Mouse (Mus musculus) liver, postnatal 0 days (tissue): ENCODE data around the gene Olfr705. TPM values are rescaled to one million over a fixed set of nuclear protein-coding genes. Genes with fewer than 3 reads are reported as not detected.

Source experiments
- ATAC-seq: fragments of 200-750 bp; cut with Nextera tagmentation; 2 replicates; pipeline ENCODE4 v1.8.0; 2017; ENCODE audit warnings: mild to moderate bottlenecking, moderate library complexity
- DNase-seq: peaks from one replicate; pipeline ENCODE4 v3.0.0-alpha.2; 2016
- H3K27ac ChIP-seq: fragments of 300-500 bp; sonication (generic); 2 replicates; pipeline ENCODE4 v1.5.1; 2014; ENCODE audit warnings: antibody characterized with exemption, moderate library complexity, mild to moderate bottlenecking, low read depth
- H3K27me3 ChIP-seq: fragments of 300-500 bp; sonication (generic); 2 replicates; pipeline ENCODE4 v1.6.1; 2014; ENCODE audit warnings: low read length, control low read depth, mixed read lengths; ENCODE audit not compliant: insufficient read depth
- H3K36me3 ChIP-seq: fragments of 300-500 bp; sonication (generic); replicated peaks from 2 replicates; pipeline ENCODE4 v1.6.1; 2014; ENCODE audit warnings: mild to moderate bottlenecking, control low read depth, low read length, moderate library complexity, mixed read lengths; ENCODE audit not compliant: insufficient read depth
- H3K4me1 ChIP-seq: fragments of 300-500 bp; sonication (generic); 2 replicates; pipeline ENCODE4 v1.6.1; 2014; ENCODE audit warnings: antibody characterized with exemption, mild to moderate bottlenecking, control low read depth; ENCODE audit not compliant: insufficient read depth
- H3K4me2 ChIP-seq: fragments of 300-500 bp; sonication (generic); 2 replicates; pipeline ENCODE4 v1.6.1; 2014; ENCODE audit warnings: low read depth, mild to moderate bottlenecking, low read length, moderate library complexity, mixed read lengths
- H3K4me3 ChIP-seq: fragments of 300-500 bp; sonication (generic); 2 replicates; pipeline ENCODE4 v1.5.1; 2014; ENCODE audit warnings: low read depth, low read length
- H3K9ac ChIP-seq: fragments of 300-500 bp; sonication (generic); replicated peaks from 2 replicates; pipeline ENCODE4 v1.6.1; 2014; ENCODE audit warnings: mild to moderate bottlenecking, moderate library complexity
- H3K9me3 ChIP-seq: fragments of 300-500 bp; sonication (generic); 2 replicates; pipeline ENCODE4 v1.6.1; 2016; ENCODE audit warnings: mild to moderate bottlenecking, control low read depth, low read length, mixed read lengths
- CTCF ChIP-seq: sonication (generic); IDR thresholded peaks from 2 replicates; pipeline ENCODE4 v1.5.1; 2016; ENCODE audit warnings: antibody characterized with exemption, low read depth
- polyA plus RNA-seq: library from polyadenylated mRNA; unstranded; fragments of >200 nt; fragmentation: Nextera tagmentation; extraction: Ambion mirVana; gene quantifications from 2 replicates; pipeline ENCODE4 v1.2.1, GENCODE M21; 2015

Gene Olfr705
- polyA plus RNA-seq, 1 experiment from 2014 or later: not detected

- Histone ChIP-seq H3K27me3 (no peaks in the 10 kb centered on the region), H3K9me3 (no peaks in the 10 kb centered on the region), H3K4me2 (no peak within 1 kb of the TSS), H3K4me3 (no peak within 1 kb of the TSS), H3K4me1 (no peaks in the 10 kb centered on the region), H3K9ac (no peak within 1 kb of the TSS), H3K36me3 (no peaks in the 10 kb centered on the region), H3K27ac (no peak within 1 kb of the TSS)
- no peak for DNase-seq
- no peak for ATAC-seq
- no peak for TF ChIP-seq CTCF
Measured at GRCm38 (mm10) chr7:106833793-106834192, 42.9 kb downstream of the Olfr705 start, which contains the start of gene Olfr702. Olfr702 (minus strand) TSS chr7:106833893.

Other genes with a start within 250 kb of the Olfr705 start
- not detected in 2 replicates for gene Olfr693, start 196.3 kb downstream of the Olfr705 start, polyA plus RNA-seq
- not detected in 2 replicates for gene Olfr694, start 185.1 kb downstream of the Olfr705 start, polyA plus RNA-seq
- not detected in 2 replicates for gene Olfr695, start 160.5 kb downstream of the Olfr705 start, polyA plus RNA-seq
- gene Olfr697, start 134.4 kb downstream of the Olfr705 start, polyA plus RNA-seq: not detected in 2 replicates
- gene Olfr698, start 121.5 kb downstream of the Olfr705 start, polyA plus RNA-seq: not detected in 2 replicates
- not detected in 2 replicates for gene Olfr699, start 83.7 kb downstream of the Olfr705 start, polyA plus RNA-seq
- not detected in 2 replicates for gene Olfr700, start 68.1 kb downstream of the Olfr705 start, polyA plus RNA-seq
- gene Olfr701, start 62.8 kb downstream of the Olfr705 start, polyA plus RNA-seq: not detected in 2 replicates
- not detected in 2 replicates for gene Olfr702, start 43.0 kb downstream of the Olfr705 start, polyA plus RNA-seq
- gene Olfr703, start 33.5 kb downstream of the Olfr705 start, polyA plus RNA-seq: not detected in 2 replicates
- gene Olfr704, start 13.7 kb downstream of the Olfr705 start, polyA plus RNA-seq: not detected in 2 replicates
- gene Olfr706, start 11.3 kb upstream of the Olfr705 start, polyA plus RNA-seq: not detected in 2 replicates
- gene Olfr707, start 24.4 kb upstream of the Olfr705 start, polyA plus RNA-seq: not detected in 2 replicates
- not detected in 2 replicates for gene Olfr1532-ps1, start 31.1 kb upstream of the Olfr705 start, polyA plus RNA-seq
- gene Olfr709-ps1, start 55.3 kb upstream of the Olfr705 start, polyA plus RNA-seq: not detected in 2 replicates
- not detected in 2 replicates for gene Olfr710, start 71.4 kb upstream of the Olfr705 start, polyA plus RNA-seq
- gene Olfr6, start 87.0 kb upstream of the Olfr705 start, polyA plus RNA-seq: not detected in 2 replicates
- not detected in 2 replicates for gene Olfr711, start 98.6 kb upstream of the Olfr705 start, polyA plus RNA-seq
- gene Olfr2, start 129.2 kb upstream of the Olfr705 start, polyA plus RNA-seq: not detected in 2 replicates
- gene Olfr713, start 154.3 kb upstream of the Olfr705 start, polyA plus RNA-seq: not detected in 2 replicates
- not detected in 2 replicates for gene Olfr714, start 194.1 kb upstream of the Olfr705 start, polyA plus RNA-seq
- not detected in 2 replicates for gene Olfr17, start 216.3 kb upstream of the Olfr705 start, polyA plus RNA-seq
- not detected in 2 replicates for gene Olfr715b, start 233.5 kb upstream of the Olfr705 start, polyA plus RNA-seq